ENCODE assay signal across 28 mouse cellular contexts in genomic region chr1:103071045-103071444, GRCm38 (mm10).
"Had no signal": no experiment of that assay in that cellular context is flagged by ENCODE, and none has a peak within 500 bp of the region (broad histone marks: within the 10 kb centered on the region; RNA-seq: fewer than 3 reads in every experiment).

No protein-coding gene starts in this region.

- DNase-seq: cerebellum, adult 9-10 months; cerebellum, adult 9-11 months; cerebellum, postnatal 10 days; cerebellum, postnatal 14 days; cerebellum, postnatal 25 days; cerebellum, postnatal 36 days; embryo, embryonic 11 days; forebrain, postnatal 0 days; gastrocnemius, adult 2 months; gastrocnemius, postnatal 10 days; gastrocnemius, postnatal 14 days; gastrocnemius, postnatal 25 days; gastrocnemius, postnatal 36 days; heart, adult 11 months; heart, adult 18-20 months; heart, adult 2 months had no signal

- H3K9me3 ChIP-seq: embryonic facial prominence, embryonic 12.5 days; embryonic facial prominence, embryonic 13.5 days; embryonic facial prominence, embryonic 15.5 days; forebrain, embryonic 10.5 days; forebrain, embryonic 12.5 days; forebrain, embryonic 13.5 days; forebrain, embryonic 15.5 days; heart, embryonic 10.5 days had no signal

- H3K4me1 ChIP-seq: embryonic facial prominence, embryonic 10.5 days; embryonic facial prominence, embryonic 12.5 days; embryonic facial prominence, embryonic 13.5 days; embryonic facial prominence, embryonic 15.5 days; forebrain, embryonic 10.5 days; forebrain, embryonic 12.5 days; forebrain, embryonic 13.5 days; forebrain, embryonic 15.5 days; heart, embryonic 10.5 days had no signal

- H3K4me3 ChIP-seq: embryonic facial prominence, embryonic 10.5 days; embryonic facial prominence, embryonic 12.5 days; embryonic facial prominence, embryonic 13.5 days; embryonic facial prominence, embryonic 15.5 days; erythroblast, embryonic 14.5 days; forebrain, embryonic 10.5 days; forebrain, embryonic 12.5 days; forebrain, embryonic 13.5 days; forebrain, embryonic 15.5 days; gastrocnemius, adult 2 months; heart, adult 2 months; heart, embryonic 10.5 days had no signal

- ATAC-seq: forebrain, embryonic 13.5 days; forebrain, embryonic 14.5 days; forebrain, embryonic 15.5 days; forebrain, embryonic 16.5 days; forebrain, postnatal 0 days had no signal

- H3K27me3 ChIP-seq: embryonic facial prominence, embryonic 12.5 days; embryonic facial prominence, embryonic 13.5 days; embryonic facial prominence, embryonic 15.5 days; forebrain, embryonic 12.5 days; forebrain, embryonic 13.5 days; forebrain, embryonic 15.5 days had no signal

- H3K27ac ChIP-seq: embryonic facial prominence, embryonic 10.5 days; embryonic facial prominence, embryonic 12.5 days; embryonic facial prominence, embryonic 13.5 days; embryonic facial prominence, embryonic 15.5 days; forebrain, embryonic 10.5 days; forebrain, embryonic 12.5 days; forebrain, embryonic 13.5 days; forebrain, embryonic 15.5 days; gastrocnemius, adult 2 months; heart, adult 2 months; heart, embryonic 10.5 days had no signal

- H3K36me3 ChIP-seq: embryonic facial prominence, embryonic 10.5 days; embryonic facial prominence, embryonic 12.5 days; embryonic facial prominence, embryonic 13.5 days; embryonic facial prominence, embryonic 15.5 days; forebrain, embryonic 10.5 days; forebrain, embryonic 12.5 days; forebrain, embryonic 15.5 days; heart, embryonic 10.5 days had no signal
